Mouse (Mus musculus): ENCODE data around the gene Cdyl. TPM values are rescaled to one million over a fixed set of nuclear protein-coding genes. Genes with fewer than 3 reads are reported as not detected.

Gene Cdyl
- polyA plus RNA-seq, 1 experiment from 2014 or later, result 16.7 TPM

- H3K27me3 ChIP-seq (ENCODE audit: control insufficient read depth, insufficient read depth, low read length), result no peaks in the 10 kb centered on the region
- ATAC-seq (ENCODE audit: insufficient number of reproducible peaks, insufficient read depth, low FRiP score, low read depth), result no peak
- no peak overlapping the region for H3K9ac ChIP-seq (ENCODE audit: low read length)
- no peak overlapping the region for H3K4me2 ChIP-seq (ENCODE audit: low read length)
- WGBS, result 77% methylated on average over 3 of the region's 3 CpGs
- H3K36me3 ChIP-seq (ENCODE audit: control insufficient read depth, insufficient read depth, low read length), result peaks cover 7% of the 10 kb centered on the region; the same call in 1 of the 2 replicates
- no peaks in the 10 kb centered on the region for H3K9me3 ChIP-seq (ENCODE audit: control insufficient read depth, low read length)
- H3K4me1 ChIP-seq (ENCODE audit: control insufficient read depth in 2 of 2, insufficient read depth in 2 of 2, low read length in 2 of 2), result no peaks in the 10 kb centered on the region
- H3K4me3 ChIP-seq (ENCODE audit: control insufficient read depth in 1 of 2, insufficient read depth in 1 of 2, low read depth in 1 of 2, low read length in 2 of 2), result no peak overlapping the region
- H3K27ac ChIP-seq (replicated peaks in 1 of 2; ENCODE audit: control insufficient read depth in 1 of 2, insufficient read depth in 1 of 2, low read depth in 2 of 2, low read length in 2 of 2), result no peak overlapping the region
Observed at GRCm38 (mm10) chr13:35892866-35893265, 233.2 kb downstream of the Cdyl start.

GRCm38 (mm10) chr13:35905378-35905777, 245.7 kb downstream of the Cdyl start:
- Histone ChIP-seq H3K27ac (replicated peaks in 1 of 2; ENCODE audit: control insufficient read depth in 1 of 2, insufficient read depth in 1 of 2, low read depth in 2 of 2, low read length in 2 of 2) (no peak overlapping the region), H3K9ac (ENCODE audit: low read length) (peak overlapping the region; percentile 77), H3K27me3 (ENCODE audit: control insufficient read depth, insufficient read depth, low read length) (no peaks in the 10 kb centered on the region), H3K9me3 (ENCODE audit: control insufficient read depth, low read length) (no peaks in the 10 kb centered on the region), H3K36me3 (ENCODE audit: control insufficient read depth, insufficient read depth, low read length) (no peaks in the 10 kb centered on the region), H3K4me3 (ENCODE audit: control insufficient read depth in 1 of 2, insufficient read depth in 1 of 2, low read depth in 1 of 2, low read length in 2 of 2) (peak overlapping the region; percentile 74 to 93), H3K4me1 (ENCODE audit: control insufficient read depth in 2 of 2, insufficient read depth in 2 of 2, low read length in 2 of 2) (peaks cover 0 to 4% of the 10 kb centered on the region in 2 experiments; a peak in 2 of 4 replicates), H3K4me2 (ENCODE audit: low read length) (peak overlapping the region; percentile 88)
- under 1% methylated on average over 13 of the region's 13 CpGs for WGBS
- no peak for ATAC-seq (ENCODE audit: insufficient number of reproducible peaks, insufficient read depth, low FRiP score, low read depth)

DNA sequence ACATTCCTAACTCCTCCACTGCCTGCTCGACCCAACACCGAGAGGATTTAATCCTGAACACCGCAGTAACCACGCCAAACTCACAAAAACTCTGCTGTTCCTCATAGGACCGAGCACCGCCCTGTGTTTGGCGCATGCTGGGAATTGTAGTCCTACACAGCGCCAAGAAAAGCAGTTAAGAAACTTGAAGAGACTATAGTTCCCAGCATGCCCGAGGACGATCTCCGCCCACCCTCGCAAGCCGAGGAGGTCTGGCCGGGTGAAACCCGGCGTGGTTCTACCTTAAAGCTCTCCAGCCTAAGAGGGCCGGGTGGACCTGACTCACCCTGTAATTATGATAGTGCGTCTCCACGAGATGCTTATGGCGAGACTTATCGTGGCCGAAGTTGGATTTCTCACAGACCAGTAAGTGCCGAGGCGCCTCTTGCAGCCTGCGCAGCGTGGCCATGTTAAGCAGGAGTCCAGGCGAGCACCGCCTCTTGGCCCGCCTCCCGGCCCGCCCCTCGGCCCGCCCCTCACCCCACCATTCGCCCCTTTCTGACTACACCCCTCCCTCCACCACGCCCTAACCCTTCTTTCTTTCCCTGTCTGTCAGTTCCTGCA, 246.3 kb downstream of the Cdyl start, which contains the start of gene Rpp40:
Gene Rpp40, minus strand, starts transcription at position 481 of the 603 bp plus-strand sequence.
- peaks cover 0 to 4% of the 10 kb centered on the region in 2 experiments; a peak in 2 of 4 replicates for H3K4me1 ChIP-seq (ENCODE audit: control insufficient read depth in 2 of 2, insufficient read depth in 2 of 2, low read length in 2 of 2)
- no peaks in the 10 kb centered on the region for H3K36me3 ChIP-seq (ENCODE audit: control insufficient read depth, insufficient read depth, low read length)
- H3K9me3 ChIP-seq (ENCODE audit: control insufficient read depth, low read length), result no peaks in the 10 kb centered on the region
- ATAC-seq (ENCODE audit: insufficient number of reproducible peaks, insufficient read depth, low FRiP score, low read depth), result peak; percentile 99
- no peak within 1 kb of the TSS for H3K27ac ChIP-seq (replicated peaks in 1 of 2; ENCODE audit: control insufficient read depth in 1 of 2, insufficient read depth in 1 of 2, low read depth in 2 of 2, low read length in 2 of 2)
- WGBS, result under 1% methylated on average over 35 of the region's 35 CpGs
- peak within 1 kb of the TSS; percentile 74 to 93 for H3K4me3 ChIP-seq (ENCODE audit: control insufficient read depth in 1 of 2, insufficient read depth in 1 of 2, low read depth in 1 of 2, low read length in 2 of 2)
- H3K9ac ChIP-seq (ENCODE audit: low read length), result peak within 1 kb of the TSS; percentile 77
- H3K27me3 ChIP-seq (ENCODE audit: control insufficient read depth, insufficient read depth, low read length), result no peaks in the 10 kb centered on the region
- peak within 1 kb of the TSS; percentile 88 for H3K4me2 ChIP-seq (ENCODE audit: low read length)

DNA sequence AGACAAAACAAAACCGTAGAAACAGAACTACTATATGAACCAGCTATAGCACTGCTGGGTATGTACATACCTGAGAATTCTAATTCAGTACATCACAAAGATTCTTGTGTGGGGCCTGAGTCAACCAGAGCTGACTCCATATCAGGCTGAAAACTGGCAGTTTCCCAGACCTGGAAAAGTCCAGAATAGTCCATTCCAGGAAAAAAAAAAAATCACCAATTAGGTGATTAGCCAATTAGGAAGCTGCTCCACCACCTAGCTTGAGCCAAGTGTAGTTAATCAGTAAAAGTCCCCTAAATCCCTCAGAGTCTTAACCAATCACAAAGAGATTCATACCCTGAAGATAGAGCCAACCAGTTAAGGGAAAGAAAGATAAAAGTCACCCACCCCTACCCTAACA, 251.8 kb downstream of the Cdyl start:
- no peak for ATAC-seq (ENCODE audit: insufficient number of reproducible peaks, insufficient read depth, low FRiP score, low read depth)
- H3K4me2 ChIP-seq (ENCODE audit: low read length), result no peak overlapping the region
- 81% methylated on average over 1 of the region's 1 CpGs for WGBS

More for the DNA sequence above, 251.8 kb downstream of the Cdyl start:
- Histone ChIP-seq H3K27ac (replicated peaks in 1 of 2; ENCODE audit: control insufficient read depth in 1 of 2, insufficient read depth in 1 of 2, low read depth in 2 of 2, low read length in 2 of 2) (no peak overlapping the region), H3K36me3 (ENCODE audit: control insufficient read depth, insufficient read depth, low read length) (no peaks in the 10 kb centered on the region), H3K4me1 (ENCODE audit: control insufficient read depth in 2 of 2, insufficient read depth in 2 of 2, low read length in 2 of 2) (no peaks in the 10 kb centered on the region), H3K4me3 (ENCODE audit: control insufficient read depth in 1 of 2, insufficient read depth in 1 of 2, low read depth in 1 of 2, low read length in 2 of 2) (no peak overlapping the region), H3K9ac (ENCODE audit: low read length) (no peak overlapping the region), H3K9me3 (ENCODE audit: control insufficient read depth, low read length) (peaks cover 5% of the 10 kb centered on the region), H3K27me3 (ENCODE audit: control insufficient read depth, insufficient read depth, low read length) (no peaks in the 10 kb centered on the region)

Other genes with a start within 250 kb of the Cdyl start
- gene Rpp40, start 246.5 kb downstream of the Cdyl start, polyA plus RNA-seq (2014; fragmentation: Nextera tagmentation; extraction: Ambion mirVana), result 8.4 and 8.9 TPM in 2 replicates

All from heart, embryonic 14.5 days (tissue).